Mouse (Mus musculus): ENCODE results near the gene Commd9. TPM values are rescaled to one million over a fixed set of nuclear protein-coding genes. Genes with fewer than 3 reads are reported as not detected.

Commd9 gene
- 97.3 and 100 TPM in 2 replicates for polyA plus RNA-seq (2015; fragmentation: Nextera tagmentation; extraction: Ambion mirVana)

DNA sequence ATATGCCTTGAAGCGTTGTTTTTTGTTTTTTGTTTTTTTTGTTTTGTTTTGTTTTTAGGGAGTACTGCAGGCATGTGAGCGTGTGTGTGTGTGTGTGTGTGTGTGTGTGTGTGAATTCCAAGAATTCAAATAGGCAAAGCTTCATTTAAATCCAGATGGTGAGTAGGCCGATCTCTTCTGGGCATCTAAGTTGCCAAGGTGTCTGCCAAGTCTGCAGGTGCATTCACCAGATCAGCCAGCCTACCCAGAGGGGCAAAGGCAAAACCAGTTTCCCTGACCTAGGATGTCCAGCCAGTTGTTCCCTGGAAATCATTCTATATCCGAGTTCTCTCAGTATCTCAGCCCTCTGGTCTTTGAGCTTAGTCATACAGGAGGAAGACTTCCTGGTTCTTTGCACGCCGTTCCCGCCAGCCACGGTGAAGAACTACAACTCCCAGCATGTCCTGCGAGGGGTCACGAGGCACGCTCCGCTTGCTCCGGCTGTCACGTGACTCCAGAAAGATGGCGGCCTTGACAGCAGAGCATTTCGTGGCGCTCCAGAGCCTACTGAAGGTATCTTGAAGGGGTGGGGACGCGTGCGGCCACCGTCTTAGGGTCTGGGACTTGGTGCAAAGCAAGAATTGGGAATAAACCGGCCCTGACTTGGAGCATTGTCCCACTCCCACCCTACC lies at the start of gene Commd9:
Commd9 (plus strand) TSS at position 480 of the 671 bp plus-strand sequence.
- no peaks in the 10 kb centered on the region for H3K36me3 ChIP-seq
- ATAC-seq (ENCODE audit: low FRiP score, low read depth): peak; percentile 95
- peaks cover 16% of the 10 kb centered on the region for H3K4me1 ChIP-seq (replicated peaks)
- peak within 1 kb of the TSS; percentile 83 for H3K27ac ChIP-seq (replicated peaks)
- H3K9me3 ChIP-seq: no peaks in the 10 kb centered on the region
- 12% methylated on average over 22 of the region's 22 CpGs for WGBS
- H3K4me2 ChIP-seq: peak within 1 kb of the TSS; percentile 77
- H3K4me3 ChIP-seq: peak within 1 kb of the TSS; percentile 79
- peak within 1 kb of the TSS; percentile 77 for H3K9ac ChIP-seq
- H3K27me3 ChIP-seq: no peaks in the 10 kb centered on the region

GRCm38 (mm10) chr2:101842756-101843155 lies 43.3 kb upstream of the Commd9 start:
- Histone ChIP-seq H3K27ac (replicated peaks) (no peak overlapping the region), H3K9me3 (no peaks in the 10 kb centered on the region), H3K4me1 (replicated peaks) (no peaks in the 10 kb centered on the region), H3K4me3 (no peak overlapping the region), H3K9ac (no peak overlapping the region), H3K4me2 (no peak overlapping the region), H3K36me3 (no peaks in the 10 kb centered on the region), H3K27me3 (no peaks in the 10 kb centered on the region)
- 86% methylated on average over 7 of the region's 7 CpGs for WGBS
- ATAC-seq (ENCODE audit: low FRiP score, low read depth): no peak

DNA sequence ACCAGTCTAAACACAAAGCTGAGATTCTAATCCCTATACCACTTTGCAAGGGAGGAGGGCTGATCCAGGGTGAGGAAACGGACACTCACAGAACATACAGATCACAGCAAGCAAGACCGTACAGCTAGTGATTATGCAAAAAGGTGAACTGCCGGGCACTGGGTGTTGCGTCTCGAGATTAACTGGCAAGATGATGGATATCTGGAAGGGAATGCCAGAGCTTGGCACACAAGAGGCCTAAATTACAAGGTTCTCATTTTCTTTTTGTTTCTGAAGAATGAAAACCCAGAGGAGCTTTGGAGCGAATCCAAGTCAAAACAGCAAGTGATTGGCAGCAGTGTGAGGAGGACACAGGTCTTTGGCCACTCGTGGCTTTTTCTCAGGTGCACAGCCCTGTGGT lies 31.3 kb upstream of the Commd9 start:
- WGBS: 49% methylated on average over 7 of the region's 7 CpGs
- H3K27me3 ChIP-seq: no peaks in the 10 kb centered on the region

DNA sequence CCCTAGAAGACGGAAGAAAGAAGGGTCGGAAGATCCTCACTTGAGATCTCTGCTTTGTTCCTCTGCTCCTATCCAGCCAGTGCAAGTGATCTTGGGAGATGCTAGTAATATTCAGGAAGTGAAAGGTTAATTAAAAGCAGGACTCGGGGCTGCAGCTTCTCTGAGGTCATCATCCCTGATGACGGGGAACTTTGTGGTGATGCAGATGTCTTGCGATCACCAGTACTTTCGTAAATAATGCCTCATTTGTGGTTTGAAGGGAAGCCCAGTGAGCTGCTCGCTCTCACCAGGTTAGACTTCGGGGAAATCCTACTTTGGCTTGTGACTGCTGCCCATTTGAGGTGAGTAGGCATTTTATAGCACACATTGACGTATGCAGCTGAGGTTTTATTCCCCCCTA lies 29.9 kb upstream of the Commd9 start:
- Histone ChIP-seq H3K4me3 (no peak overlapping the region), H3K4me2 (no peak overlapping the region), H3K9ac (no peak overlapping the region), H3K36me3 (no peaks in the 10 kb centered on the region), H3K27me3 (no peaks in the 10 kb centered on the region), H3K9me3 (no peaks in the 10 kb centered on the region), H3K4me1 (replicated peaks) (no peaks in the 10 kb centered on the region; the same call in 1 of the 2 replicates), H3K27ac (replicated peaks) (no peak overlapping the region)
- 87% methylated on average over 9 of the region's 9 CpGs for WGBS
- no peak for ATAC-seq (ENCODE audit: low FRiP score, low read depth)

More for the DNA sequence above, 31.3 kb upstream of the Commd9 start:
- Histone ChIP-seq H3K4me3 (no peak overlapping the region), H3K4me2 (no peak overlapping the region), H3K4me1 (replicated peaks) (no peaks in the 10 kb centered on the region; the same call in 1 of the 2 replicates), H3K9ac (no peak overlapping the region), H3K9me3 (no peaks in the 10 kb centered on the region), H3K36me3 (no peaks in the 10 kb centered on the region), H3K27ac (replicated peaks) (no peak overlapping the region)
- no peak for ATAC-seq (ENCODE audit: low FRiP score, low read depth)

- Histone ChIP-seq H3K36me3 (no peaks in the 10 kb centered on the region), H3K4me1 (replicated peaks) (0 out of 2 replicates have a peak, but pooled peaks cover 5% of the 10 kb centered on the region), H3K4me3 (no peak overlapping the region), H3K27ac (replicated peaks) (no peak overlapping the region), H3K9me3 (no peaks in the 10 kb centered on the region), H3K9ac (no peak overlapping the region), H3K27me3 (no peaks in the 10 kb centered on the region), H3K4me2 (no peak overlapping the region)
- ATAC-seq (ENCODE audit: low FRiP score, low read depth): no peak
- WGBS: 76% methylated on average over 3 of the region's 3 CpGs
These were observed 25.0 kb upstream of the Commd9 start for GRCm38 (mm10) chr2:101860920-101861485.

- no peak overlapping the region for H3K27ac ChIP-seq (replicated peaks)
- H3K9me3 ChIP-seq: no peaks in the 10 kb centered on the region
- H3K27me3 ChIP-seq: no peaks in the 10 kb centered on the region
- 0 out of 2 replicates have a peak, but pooled peaks cover 5% of the 10 kb centered on the region for H3K4me1 ChIP-seq (replicated peaks)
- no peak overlapping the region for H3K4me2 ChIP-seq
- ATAC-seq (ENCODE audit: low FRiP score, low read depth): peak; percentile 63; the same call in 1 of the 2 replicates
- no peak overlapping the region for H3K9ac ChIP-seq
- H3K36me3 ChIP-seq: no peaks in the 10 kb centered on the region
- no peak overlapping the region for H3K4me3 ChIP-seq
- WGBS: 71% methylated on average over 15 of the region's 15 CpGs
These were observed 23.6 kb upstream of the Commd9 start for GRCm38 (mm10) chr2:101862219-101863123.

DNA sequence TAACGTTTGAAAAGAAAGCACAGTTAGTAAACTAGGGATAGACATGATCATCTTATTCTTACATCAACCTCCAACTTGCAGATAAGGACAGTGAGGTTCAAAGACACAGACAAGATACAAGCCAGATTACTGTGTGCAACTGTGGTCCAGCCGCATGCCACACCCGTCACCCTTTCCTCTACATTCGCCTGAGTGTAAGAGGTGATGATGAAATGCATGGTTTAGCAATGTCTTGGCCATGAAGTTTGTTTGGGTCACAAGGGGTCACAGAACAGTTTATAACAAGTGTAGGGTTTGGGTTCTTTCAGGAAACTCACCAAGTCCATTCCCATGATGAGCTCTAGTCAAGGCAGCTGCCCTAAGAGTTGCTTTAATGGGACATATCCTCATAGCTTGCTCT lies 17.4 kb upstream of the Commd9 start:
- 94% methylated on average over 4 of the region's 4 CpGs for WGBS
- Histone ChIP-seq H3K4me2 (no peak overlapping the region), H3K4me3 (no peak overlapping the region), H3K27ac (replicated peaks) (no peak overlapping the region), H3K9ac (no peak overlapping the region), H3K36me3 (no peaks in the 10 kb centered on the region), H3K27me3 (no peaks in the 10 kb centered on the region), H3K9me3 (no peaks in the 10 kb centered on the region), H3K4me1 (replicated peaks) (no peaks in the 10 kb centered on the region)
- ATAC-seq (ENCODE audit: low FRiP score, low read depth): no peak

DNA sequence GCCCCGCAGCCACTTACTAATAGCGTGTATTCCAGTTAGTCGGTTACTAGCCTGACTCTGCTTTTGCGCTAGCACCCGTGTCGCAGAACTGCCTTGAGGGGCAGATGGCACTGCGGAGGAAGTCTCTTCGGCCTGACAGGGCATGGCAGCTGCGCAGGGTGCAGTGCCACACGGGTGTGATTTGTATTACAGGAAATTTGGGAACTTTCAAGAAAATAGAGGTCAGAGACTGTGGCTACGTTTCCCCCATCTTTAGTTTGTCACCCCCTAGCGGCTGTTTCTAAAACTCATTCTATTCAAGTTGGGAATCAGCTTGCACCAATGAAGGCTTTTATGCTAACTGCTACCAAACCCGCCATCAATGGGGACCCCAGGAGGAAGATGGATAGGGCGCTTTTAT lies 14.9 kb upstream of the Commd9 start:
- no peaks in the 10 kb centered on the region for H3K4me1 ChIP-seq (replicated peaks)
- WGBS: 28% methylated on average over 14 of the region's 14 CpGs
- H3K27ac ChIP-seq (replicated peaks): no peak overlapping the region
- H3K4me2 ChIP-seq: peak overlapping the region; percentile 36
- no peaks in the 10 kb centered on the region for H3K9me3 ChIP-seq
- H3K4me3 ChIP-seq: no peak overlapping the region
- no peaks in the 10 kb centered on the region; the same call in 1 of the 2 replicates for H3K27me3 ChIP-seq
- no peak for ATAC-seq (ENCODE audit: low FRiP score, low read depth)
- no peaks in the 10 kb centered on the region for H3K36me3 ChIP-seq
- no peak overlapping the region for H3K9ac ChIP-seq

DNA sequence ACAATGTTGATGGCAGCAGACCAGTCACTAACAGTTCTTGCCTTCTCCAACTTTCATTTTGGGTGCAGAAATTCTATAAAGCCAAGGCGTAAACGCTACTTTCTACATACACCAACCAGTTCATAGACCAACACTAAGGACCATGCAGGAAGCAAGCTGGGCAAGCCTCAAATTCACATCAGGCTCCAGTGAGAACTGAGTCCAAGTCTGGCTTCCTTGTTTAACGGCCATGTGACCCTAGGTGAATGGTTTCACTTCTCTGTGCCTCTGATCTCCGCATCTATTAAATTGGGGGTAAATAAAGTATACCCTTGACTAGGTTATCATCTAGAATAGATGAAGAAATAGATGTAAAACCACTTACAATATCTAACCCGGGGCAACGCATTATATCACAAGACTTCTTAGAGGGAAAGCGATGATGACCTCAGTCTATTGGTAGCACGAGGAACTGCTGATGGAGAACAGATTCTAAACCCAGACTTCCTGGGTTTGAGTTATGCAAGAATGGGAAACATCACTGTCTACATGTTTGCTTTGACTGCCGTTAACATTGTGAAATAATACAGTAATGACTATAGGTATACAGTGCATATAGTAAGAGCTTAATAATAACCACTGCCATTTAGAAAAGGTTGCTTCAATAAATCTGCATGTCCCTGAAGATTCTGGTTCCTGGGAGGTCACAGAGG lies 4.4 kb upstream of the Commd9 start:
- Histone ChIP-seq H3K9ac (no peak overlapping the region), H3K27me3 (0 out of 2 replicates have a peak, but pooled peaks cover 6% of the 10 kb centered on the region), H3K27ac (replicated peaks) (no peak overlapping the region), H3K4me2 (no peak overlapping the region), H3K4me1 (replicated peaks) (peaks cover 2% of the 10 kb centered on the region), H3K36me3 (no peaks in the 10 kb centered on the region), H3K9me3 (no peaks in the 10 kb centered on the region), H3K4me3 (no peak overlapping the region)
- ATAC-seq (ENCODE audit: low FRiP score, low read depth): no peak
- WGBS: 92% methylated on average over 9 of the region's 9 CpGs

DNA sequence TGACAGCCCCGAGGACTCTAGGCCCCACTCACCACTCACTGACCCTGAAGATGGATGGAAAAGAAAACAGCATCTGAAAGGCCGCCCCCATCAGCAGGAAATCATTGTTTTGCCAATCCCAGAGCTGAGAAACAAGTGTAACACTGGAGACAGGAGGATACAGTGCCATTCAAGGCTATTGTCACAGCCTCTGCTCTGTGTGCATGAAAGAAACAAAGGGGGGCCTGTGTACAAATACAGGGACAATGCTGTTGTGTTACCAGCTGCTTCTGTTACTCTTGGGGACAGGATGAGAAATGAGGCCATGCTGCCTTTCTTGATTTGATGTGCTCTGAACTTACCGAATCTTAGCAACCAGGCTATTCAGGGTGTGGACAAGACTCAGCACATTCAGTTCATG lies 3.0 kb upstream of the Commd9 start, which contains the start of gene Prr5l:
Prr5l (minus strand) TSS at position 30 of the 400 bp plus-strand sequence.
- Histone ChIP-seq H3K4me3 (no peak within 1 kb of the TSS), H3K4me2 (no peak within 1 kb of the TSS), H3K9me3 (no peaks in the 10 kb centered on the region), H3K27ac (replicated peaks) (no peak within 1 kb of the TSS), H3K36me3 (no peaks in the 10 kb centered on the region), H3K4me1 (replicated peaks) (peaks cover 11% of the 10 kb centered on the region), H3K27me3 (0 out of 2 replicates have a peak, but pooled peaks cover 6% of the 10 kb centered on the region), H3K9ac (no peak within 1 kb of the TSS)
- no peak for ATAC-seq (ENCODE audit: low FRiP score, low read depth)
- WGBS: 7% methylated on average over 3 of the region's 3 CpGs

GRCm38 (mm10) chr2:101884286-101884685 lies 1.8 kb upstream of the Commd9 start:
- Histone ChIP-seq H3K36me3 (no peaks in the 10 kb centered on the region), H3K4me2 (no peak overlapping the region), H3K9me3 (no peaks in the 10 kb centered on the region), H3K4me1 (replicated peaks) (peaks cover 11% of the 10 kb centered on the region), H3K4me3 (no peak overlapping the region), H3K27me3 (0 out of 2 replicates have a peak, but pooled peaks cover 3% of the 10 kb centered on the region), H3K9ac (no peak overlapping the region), H3K27ac (replicated peaks) (no peak overlapping the region)
- no peak for ATAC-seq (ENCODE audit: low FRiP score, low read depth)
- WGBS: 83% methylated on average over 2 of the region's 2 CpGs
